Mouse (Mus musculus): ENCODE results near the gene Atp1b3.
"Not testable (repeated sequence)": the region's sequence is repeated elsewhere in the genome, so short reads cannot be mapped to it uniquely, and the experiment has no call there.

The Atp1b3 gene

DNA sequence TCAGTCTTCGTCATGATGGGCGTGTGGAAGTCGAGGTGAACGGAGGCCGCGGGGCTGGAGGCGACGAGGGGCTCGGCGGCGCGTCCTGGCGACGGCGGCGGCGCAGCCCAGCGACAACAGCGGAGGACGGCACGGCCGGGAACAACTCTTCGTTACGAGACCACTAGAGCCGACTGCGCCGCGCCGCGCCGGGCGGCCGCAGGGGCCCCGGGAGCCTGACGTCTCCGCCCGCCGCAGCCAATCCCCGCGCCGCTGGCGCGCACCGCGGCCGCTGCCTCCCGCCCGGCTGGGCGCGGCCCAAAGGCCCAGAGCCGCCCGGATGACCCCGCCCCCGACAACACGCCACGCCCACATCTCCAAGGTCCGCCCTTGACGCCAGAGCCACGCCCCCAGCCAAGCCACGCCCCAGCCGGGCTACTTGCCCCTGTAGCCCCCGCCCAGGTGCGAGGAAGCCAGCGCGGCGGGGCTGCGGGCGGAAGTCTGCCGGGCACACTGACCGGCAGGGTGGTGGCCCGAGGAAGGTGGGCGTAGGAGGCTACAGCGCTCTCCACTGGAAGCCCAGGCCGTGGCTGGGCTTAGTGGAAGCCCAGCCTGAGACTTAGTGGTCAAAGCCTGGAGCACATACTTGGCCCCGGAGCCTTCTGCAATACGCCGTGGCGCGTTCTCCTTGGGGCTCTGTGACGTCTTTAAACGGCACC is at the start of gene Atp1b3:
TSS of gene Atp1b3 (minus strand) at position 302 of the 698 bp plus-strand sequence.
- peak; percentile 93 to 98 for DNase-seq (ENCODE audit: low spot score in 2 of 2)

DNA sequence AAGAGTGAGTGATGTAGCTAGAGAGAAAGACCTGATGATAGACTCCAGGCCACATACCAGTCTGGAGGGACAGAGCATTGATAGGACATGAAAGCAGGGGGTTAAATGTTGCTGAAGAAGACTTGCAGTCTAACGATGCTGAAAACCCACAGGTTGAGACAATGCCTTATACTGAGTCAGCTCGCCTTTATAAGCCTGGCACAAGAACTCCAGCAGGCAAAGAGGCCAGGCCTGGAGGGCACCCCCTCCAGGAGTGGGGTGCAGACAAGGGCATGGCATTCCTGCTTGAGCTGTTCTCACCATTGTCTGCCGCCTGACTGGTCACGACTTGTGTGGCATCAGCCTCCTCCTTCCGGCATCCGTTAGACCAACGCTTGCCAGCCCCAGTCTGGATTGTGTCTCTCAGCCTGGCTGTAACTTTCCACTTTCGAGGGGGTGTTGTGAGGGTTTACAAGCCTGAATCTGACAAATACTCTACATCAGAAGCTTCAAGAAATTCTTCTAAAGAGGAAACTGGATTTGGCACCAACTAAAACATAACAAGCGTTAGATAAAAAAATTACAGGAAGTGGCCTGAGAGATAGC is 48.7 kb upstream of the Atp1b3 start:
- DNase-seq (ENCODE audit: low spot score in 2 of 2) = no peak

DNA sequence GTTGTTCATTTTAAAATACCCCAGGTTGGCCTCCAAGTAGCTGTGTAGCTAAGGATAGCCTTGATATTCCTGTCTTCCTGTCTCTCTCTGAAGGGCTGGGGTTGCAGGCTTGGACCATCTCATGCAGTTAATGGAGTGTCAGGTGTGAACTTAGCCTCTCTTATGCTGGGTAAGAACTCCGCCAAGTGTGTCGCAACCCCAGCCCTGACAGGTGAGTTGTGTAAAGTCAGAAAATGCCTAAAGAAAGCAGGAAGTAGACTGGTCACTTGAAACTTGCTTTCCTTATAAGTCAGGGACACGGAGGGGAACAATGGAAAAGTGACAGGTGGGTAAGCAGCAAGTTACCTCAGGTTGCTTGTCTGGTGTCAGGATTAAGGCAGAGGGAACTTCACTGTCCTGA is 40.1 kb upstream of the Atp1b3 start:
- no peak for DNase-seq (ENCODE audit: low spot score in 2 of 2)

DNA sequence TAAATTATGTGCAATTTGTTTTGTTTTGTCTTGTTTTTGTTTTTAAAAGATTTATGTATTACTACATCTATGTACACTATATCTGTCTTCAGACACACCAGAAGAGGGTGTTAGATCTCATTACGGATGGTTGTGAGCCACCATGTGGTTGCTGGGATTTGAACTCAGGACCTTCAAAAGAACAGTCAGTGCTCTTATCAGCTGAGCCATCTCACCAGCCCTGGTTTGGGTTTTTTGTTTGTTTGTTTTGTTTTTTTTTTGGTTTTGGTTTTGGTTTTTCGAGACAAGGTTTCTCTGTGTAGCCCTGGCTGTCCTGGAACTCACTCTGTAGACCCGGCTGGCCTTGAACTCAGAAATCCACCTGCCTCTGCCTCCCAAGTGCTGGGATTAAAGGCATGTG is 35.7 kb upstream of the Atp1b3 start:
- not testable (repeated sequence) for DNase-seq (ENCODE audit: low spot score in 2 of 2)

DNA sequence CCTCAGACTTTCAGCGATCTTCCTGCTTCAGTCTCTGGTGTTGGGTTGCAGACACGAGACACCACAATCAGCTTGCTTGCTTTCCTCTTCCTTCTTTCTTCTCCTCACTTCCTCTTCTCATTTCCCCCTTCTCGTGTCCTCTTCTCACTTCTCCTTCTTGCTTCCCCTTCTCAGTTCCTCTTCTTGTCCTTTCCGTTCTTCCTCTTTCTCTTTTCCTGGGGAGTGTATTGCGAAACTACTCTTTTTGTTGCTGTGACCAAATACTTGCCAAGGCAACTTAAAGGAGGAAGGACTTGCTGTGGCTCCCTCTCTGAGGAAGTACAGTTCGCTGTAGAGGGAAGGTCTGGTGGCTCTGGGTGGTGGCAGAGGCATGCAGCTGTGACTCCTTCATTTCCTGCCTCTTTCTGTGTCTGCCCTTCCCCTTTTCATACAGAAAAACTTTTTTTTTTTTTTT is 35.2 kb upstream of the Atp1b3 start:
- DNase-seq (ENCODE audit: low spot score in 2 of 2) = no peak

DNA sequence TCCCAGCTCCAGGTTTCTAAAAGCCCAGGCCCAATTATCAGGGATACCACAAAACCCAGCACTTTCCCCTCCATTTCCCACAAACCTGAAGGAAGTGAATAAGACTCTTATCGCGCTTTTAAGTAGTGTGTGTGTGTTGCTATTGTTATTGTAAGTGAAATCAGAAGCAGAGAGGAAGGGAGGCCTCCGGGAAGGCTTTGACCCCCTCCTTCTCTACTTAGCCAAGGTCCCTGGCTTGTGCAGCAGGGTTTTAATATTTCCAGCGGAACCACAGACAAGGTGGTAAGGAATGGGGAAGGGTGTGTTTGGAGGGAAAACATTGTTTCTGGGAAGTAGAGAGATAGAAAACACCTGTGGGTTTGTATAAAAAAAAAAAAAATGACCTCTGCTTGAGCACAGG is 34.4 kb upstream of the Atp1b3 start:
- no peak for DNase-seq (ENCODE audit: low spot score in 2 of 2)

DNA sequence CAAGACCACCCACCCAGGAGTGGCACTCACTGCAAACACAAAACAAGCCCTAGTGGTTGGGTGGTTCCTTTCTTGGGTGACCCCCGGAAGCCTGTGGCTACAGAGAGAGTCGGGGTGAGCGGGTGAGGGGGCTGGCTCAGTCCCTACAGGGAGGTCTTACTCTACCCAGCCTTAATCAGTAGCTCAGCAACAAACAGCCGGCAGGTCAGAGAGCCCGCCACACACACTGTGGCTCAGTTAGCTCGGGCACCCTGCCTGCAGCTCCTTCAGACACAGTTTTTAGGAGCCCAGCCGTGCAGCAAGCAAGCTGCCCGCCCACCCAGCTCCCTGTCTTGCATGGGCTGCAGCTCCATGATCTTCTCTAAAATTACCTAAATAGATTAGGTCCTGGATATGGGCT is 33.9 kb upstream of the Atp1b3 start:
- DNase-seq (ENCODE audit: low spot score in 2 of 2) = no peak

DNA sequence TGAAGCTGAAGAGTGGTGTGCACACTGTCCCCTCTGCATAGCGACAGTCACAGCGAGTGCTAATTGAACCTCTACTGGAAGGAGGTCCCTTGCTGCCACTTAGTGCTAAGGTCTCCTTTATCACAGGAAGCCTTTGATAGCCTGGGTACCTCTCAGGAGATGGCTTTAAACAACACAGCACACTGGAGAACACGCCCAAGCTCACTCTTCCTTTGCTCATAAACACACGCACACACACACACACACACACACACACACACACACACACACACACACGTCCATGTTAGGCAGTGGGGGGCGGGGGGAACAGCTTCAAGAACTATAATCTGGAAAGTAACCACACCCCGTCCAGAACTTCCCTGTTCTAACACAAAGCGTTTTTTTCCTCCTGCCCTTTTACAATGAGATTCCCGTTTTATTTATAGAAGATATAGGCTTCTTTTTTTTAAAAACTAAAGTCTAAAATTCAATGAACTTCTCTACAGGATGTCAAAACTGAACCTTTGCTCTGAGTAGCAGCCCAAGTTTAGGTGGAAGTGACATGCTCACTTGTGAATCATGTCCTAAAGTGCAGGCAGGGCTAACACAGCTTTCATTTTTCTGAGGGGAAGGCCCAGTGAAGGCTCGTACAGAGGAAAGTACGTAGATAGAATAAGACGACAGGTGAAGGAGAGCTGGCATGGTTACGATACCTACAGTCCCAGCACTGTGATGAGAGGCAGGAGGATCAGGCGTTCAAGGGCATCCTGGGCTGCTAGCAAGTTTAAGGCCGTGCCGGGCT is 30.9 kb upstream of the Atp1b3 start:
- DNase-seq (ENCODE audit: low spot score in 2 of 2) = no peak

DNA sequence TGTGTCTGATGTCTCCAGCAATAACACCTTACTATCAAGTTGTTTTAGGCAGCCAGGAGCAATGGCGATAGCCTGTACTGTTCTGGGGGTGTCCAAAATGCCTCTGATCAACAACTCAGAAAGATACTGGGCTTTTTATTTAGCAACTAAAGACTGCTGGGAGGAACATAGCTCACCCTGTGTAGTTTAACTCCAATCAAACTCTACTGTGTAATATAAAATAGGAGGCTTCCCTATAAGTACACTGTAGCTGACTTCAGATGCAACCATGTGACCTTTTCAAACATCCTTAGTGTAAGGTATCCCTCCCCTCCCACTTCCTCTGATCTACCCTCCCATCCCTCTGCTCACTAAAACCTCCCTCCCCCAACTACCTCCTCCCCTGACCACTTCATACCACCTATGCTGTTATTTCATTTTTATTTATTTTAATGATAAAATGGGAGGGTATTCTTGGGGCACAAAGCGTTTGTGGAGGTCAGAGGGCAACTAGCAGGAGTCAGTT is 29.5 kb upstream of the Atp1b3 start:
- DNase-seq (ENCODE audit: low spot score in 2 of 2) = no peak

DNA sequence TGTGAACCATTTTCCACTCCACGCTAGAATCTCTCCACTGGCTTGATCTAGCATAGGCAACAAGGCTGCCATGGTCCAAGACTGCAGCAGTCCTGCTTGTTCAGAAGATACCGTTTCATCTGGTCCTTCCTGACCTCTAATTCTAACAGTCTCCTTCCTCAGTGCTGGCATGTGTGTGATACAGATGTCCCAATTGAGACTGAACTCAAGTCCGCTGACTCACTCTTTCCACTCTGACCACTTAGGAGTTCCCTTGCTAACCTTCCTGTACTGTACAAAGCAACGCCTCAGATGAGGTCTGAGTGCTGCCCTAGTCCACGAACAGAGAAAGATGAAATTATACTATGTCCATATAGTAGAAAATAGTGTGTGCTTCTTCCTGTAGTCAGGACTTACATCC is 28.9 kb upstream of the Atp1b3 start:
- DNase-seq (ENCODE audit: low spot score in 2 of 2) = no peak

DNA sequence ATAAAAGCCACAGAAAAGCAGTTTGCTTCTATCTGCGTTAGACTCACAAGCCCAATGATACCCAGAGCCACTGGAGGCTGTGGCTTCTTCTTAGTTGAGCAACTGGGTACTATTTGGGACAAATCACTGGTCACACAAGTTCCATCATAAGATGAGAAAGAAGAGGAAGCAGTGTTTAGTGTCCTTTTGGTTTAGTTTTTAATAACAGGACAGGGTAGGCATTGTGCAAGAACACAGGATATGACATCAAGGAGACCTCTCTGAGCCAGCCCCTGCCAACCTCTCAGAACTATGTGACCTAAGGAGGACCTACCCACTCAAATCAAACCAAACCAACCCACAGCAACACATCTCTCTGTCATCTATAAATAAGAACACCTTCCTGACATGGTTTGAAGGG is 27.7 kb upstream of the Atp1b3 start:
- DNase-seq (ENCODE audit: low spot score in 2 of 2) = peak in 1 of 2 experiments; percentile 7

DNA sequence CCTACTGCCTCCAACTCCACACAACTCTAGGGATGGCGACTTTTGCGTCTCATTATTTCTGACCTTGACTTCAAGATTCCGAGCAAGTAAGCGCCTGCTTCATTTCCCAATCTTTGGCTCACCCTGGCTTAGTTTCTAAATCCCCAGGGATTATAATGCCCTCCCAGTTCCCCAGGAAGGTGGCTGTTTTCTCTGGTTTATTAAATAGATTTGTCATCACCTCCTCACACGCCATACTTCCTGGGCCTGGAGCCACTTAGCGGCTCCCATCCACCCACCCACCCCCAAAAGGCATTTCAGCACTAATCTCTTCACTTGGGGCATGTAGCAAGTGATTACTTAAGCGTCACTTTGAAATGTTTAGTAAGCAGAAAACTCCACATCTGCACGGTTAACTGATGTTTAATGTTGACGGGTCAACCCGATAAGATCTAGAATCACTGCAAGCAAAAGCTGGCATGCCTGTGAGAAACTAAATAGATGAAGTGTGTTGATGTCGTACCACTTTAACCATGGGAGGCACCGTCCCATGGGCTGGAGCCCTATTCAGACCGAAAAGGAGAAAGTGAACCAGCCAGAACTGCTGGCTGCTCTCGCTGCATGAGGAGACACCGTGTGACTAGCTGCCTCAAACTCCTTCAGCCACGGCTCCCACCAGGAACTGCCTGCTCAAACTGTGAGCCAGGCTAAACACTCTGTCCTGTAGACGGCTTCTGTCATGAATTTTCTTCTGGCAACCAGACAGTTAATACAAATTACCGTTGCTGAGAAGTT is 19.7 kb upstream of the Atp1b3 start:
- no peak for DNase-seq (ENCODE audit: low spot score in 2 of 2)

DNA sequence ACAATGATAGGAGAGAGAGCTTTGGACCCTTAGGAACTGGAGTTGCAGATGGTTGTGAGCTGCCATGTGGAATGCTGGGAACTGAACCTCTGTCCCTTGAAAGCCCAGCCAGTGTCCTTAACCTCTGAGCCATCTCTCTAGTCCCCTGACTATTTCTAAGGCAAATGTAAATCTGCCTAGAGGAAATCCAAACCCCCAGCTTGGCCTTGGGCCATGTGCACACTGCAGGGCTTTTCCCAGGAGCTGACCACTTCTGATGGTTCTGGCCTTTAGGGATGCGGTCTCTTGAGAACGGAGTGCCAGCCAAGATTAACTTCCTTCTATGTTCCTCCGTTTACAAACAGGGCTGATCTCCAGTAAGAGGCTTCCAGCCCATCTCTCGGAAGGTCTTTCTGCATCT is 18.5 kb upstream of the Atp1b3 start:
- no peak for DNase-seq (ENCODE audit: low spot score in 2 of 2)

DNA sequence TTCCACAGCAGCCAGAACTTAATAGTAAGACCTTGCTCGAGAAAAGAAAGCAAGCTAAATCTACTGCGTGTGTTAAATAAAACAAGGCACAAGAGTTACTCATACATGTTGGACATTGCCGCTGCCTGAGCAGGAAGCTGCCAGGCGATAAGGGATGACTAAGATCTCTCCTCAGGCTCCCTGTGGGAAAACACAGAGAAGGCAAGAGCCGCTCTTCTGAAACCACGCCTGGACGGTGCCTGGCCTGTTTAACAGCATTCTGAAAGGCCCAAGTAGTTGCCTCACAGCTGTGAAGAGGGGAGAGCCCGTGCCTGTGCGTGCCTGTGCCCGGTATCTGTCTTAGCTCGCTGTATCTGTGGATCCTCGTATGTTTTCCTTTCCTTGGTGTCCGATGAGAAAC is 17.2 kb upstream of the Atp1b3 start:
- DNase-seq (ENCODE audit: low spot score in 2 of 2) = no peak

DNA sequence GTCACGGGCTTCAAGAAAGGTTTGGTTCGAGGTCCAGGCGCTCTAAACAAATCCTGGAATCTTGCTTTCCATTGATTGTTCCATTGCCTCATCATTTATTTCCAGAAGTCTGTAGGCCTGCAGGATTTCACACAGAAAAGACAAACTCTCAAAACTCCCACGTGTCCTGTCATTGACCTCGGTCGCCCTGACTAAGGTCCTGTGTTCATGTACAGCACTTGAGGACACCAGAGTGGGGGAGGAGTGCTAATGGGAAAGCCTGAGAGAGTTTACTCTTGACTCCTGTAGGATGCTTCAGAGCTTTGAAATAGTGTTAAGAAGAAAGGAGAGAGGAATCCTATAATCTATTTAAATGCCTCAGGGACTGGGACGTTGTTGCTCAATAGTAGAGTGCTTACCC is 15.3 kb upstream of the Atp1b3 start:
- no peak for DNase-seq (ENCODE audit: low spot score in 2 of 2)

DNA sequence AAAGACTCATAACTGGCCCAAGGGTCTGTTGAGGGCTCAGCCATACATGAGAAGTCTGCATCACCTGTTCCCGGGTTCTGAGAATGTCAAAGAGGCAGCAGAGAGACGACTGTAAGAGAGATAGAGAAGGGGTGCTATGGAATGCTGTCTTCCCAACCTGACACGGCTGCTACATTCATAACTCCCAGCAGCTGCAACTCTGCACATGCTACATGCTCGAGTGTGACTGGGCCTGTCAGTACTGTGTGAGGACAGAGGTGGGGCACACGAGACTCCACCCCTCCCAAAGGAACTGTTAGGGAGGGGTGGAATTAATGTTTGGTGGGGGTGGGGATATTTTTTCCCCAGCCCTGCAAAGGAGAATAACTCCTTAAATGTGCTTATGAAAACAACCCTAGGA is 14.5 kb upstream of the Atp1b3 start:
- DNase-seq (ENCODE audit: low spot score in 2 of 2) = no peak

DNA sequence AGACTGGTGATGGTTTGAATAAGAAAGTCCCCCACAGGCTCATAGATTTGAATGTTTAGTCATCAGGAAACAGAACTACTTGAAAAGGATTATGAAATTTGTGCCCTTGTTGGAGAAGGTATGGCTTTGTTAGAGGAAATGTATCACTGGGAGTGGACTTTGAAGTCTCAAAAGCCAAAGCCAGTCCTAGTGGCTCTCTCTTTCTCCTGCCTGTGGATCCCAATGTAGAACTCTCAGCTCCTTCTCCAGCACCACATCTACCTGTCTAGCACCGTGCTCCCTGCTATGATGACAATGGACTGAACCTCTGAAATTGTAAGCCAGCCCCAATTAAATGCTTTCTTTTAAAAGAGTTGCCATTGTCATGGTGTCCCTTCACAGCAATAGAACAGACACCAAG is 12.9 kb upstream of the Atp1b3 start:
- no peak for DNase-seq (ENCODE audit: low spot score in 2 of 2)

DNA sequence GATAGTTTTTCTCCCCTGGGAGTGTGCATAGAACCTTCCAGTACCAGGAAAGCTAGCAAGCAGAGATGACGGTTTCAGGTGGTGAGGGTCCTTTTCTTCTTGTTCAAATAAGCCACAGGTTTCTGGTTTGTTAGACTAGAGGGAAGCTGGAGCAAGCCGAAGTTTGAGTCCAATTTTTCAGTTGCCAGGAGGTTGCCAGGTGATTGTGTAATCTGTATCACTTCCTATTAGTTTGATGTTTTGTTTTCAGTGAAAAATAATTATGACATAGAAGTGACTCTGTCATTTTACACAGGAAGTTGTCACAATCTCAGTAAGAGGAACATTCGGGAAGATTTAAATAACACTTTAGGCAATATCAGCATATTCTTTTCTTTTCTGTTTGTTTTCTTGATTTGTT is 11.6 kb upstream of the Atp1b3 start:
- DNase-seq (ENCODE audit: low spot score in 2 of 2) = no peak

DNA sequence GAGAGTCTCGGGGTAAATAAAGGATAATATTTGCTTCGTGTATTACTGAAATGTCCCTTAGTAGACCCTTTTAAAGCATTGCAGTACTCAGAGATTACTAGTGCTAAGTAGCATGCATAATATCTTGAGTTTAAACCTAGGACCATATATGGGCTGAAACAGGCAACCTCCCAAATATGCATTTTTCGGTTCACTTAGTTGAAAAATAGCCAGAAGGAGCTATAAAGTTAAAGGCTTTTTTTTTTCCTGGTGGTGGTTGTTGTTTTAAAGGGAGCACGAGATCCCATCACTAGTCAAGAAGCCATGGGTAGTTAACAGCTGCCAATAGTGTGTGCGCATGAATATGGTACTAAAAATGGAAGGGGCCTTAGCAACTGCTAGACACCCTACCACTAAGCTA is 6.8 kb upstream of the Atp1b3 start:
- DNase-seq (ENCODE audit: low spot score in 2 of 2) = no peak

DNA sequence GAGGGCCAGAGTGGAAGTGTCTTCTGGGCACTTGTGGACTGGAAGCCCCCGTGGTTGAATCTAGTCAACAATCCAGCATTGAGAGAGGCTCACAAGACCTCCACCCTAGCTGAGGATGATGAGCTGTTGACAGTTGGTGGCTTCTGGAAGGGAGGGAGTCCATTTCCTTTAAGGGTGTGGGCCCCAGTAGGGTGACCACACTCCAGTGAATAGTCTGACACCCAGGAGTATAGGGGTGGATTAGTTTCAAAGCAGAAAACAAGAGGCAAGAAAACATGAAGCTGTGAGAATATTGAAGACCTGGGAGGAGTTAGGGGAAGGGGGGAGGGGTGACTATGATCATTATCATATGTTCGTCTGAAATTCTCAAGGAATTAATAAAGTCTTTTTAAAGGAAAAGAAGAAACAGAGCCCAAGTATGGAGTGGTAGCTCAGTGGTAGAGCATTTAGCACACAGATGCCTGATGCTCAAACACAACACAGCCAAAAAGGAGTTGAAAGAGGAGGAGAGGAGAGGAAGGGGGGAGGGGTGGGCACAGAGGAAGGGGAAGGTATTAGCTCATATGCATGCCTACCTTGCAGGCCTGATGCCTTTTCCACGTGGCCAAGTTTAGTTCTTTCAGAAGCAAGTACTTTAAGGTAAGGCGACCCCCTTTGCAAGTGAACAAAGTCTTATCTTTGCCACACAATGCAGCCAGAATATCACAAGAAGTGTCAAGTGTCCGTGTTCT is 5.6 kb upstream of the Atp1b3 start:
- no peak for DNase-seq (ENCODE audit: low spot score in 2 of 2)

DNA sequence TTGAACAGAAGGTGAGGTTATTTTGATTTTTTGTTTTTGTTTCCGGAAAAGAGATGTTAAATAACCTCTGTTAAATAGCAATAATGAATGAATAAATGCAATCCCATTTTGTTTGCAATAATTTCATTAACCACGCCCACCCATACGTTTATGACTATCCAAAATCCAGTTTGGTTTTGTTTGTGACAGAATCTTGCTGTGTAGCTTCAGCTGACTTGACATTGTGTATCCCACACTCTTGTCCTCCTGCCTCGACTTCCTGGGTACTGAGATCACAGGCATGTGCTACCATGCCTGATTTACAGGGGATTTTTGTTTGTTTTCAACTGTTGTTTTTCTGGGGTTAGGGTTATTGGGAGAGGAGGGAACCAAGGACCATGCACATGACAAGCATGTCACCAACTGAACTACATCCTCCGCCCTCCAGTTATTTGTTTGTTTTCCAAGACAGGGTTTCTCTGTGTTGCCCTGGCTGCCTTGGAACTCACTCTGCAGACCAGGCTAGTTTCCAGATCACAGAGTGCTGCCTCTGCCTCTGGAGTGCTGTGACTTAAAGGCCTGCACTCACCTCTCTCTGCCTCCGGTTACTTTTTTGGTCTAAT is 1.1 kb upstream of the Atp1b3 start:
- DNase-seq (ENCODE audit: low spot score in 2 of 2) = no peak
